Mouse (Mus musculus) kidney, postnatal 36 days (tissue): ENCODE data around the gene Zbtb20.

ENCODE experiments used
- DNase-seq, 2 experiments: peaks; one replicate each; pipeline ENCODE4 v3.0.0; 2021 to 2022; ENCODE audit warnings: mixed read lengths in 2 of 2

Zbtb20 gene

GRCm38 (mm10) chr16:43663978-43664579 is 788.4 kb downstream of the Zbtb20 start, which contains the start of gene Tigit:
TSS of gene Tigit (minus strand) at chr16:43664146.
- DNase-seq: no peak

GRCm38 (mm10) chr16:43664861-43665260 is 789.2 kb downstream of the Zbtb20 start:
- DNase-seq: no peak

GRCm38 (mm10) chr16:43668294-43668693 is 792.6 kb downstream of the Zbtb20 start:
- DNase-seq: no peak

GRCm38 (mm10) chr16:43671972-43672371 is 796.3 kb downstream of the Zbtb20 start:
- no peak for DNase-seq

GRCm38 (mm10) chr16:43672697-43673096 is 797.0 kb downstream of the Zbtb20 start:
- no peak for DNase-seq

GRCm38 (mm10) chr16:43674400-43674799 is 798.7 kb downstream of the Zbtb20 start:
- DNase-seq: no peak

- DNase-seq: no peak
Observed at GRCm38 (mm10) chr16:43687968-43688367, 812.3 kb downstream of the Zbtb20 start.

GRCm38 (mm10) chr16:43690211-43690690 is 814.6 kb downstream of the Zbtb20 start:
- DNase-seq: no peak

GRCm38 (mm10) chr16:43690912-43691311 is 815.2 kb downstream of the Zbtb20 start:
- DNase-seq: no peak

- no peak for DNase-seq
Observed at GRCm38 (mm10) chr16:43691741-43692140, 816.1 kb downstream of the Zbtb20 start.
